Comparison of ENCODE assay signal across 23 mouse cellular contexts in genomic region chr13:13929982-13930381, GRCm38 (mm10).
"Had no signal": no experiment of that assay in that cellular context is flagged by ENCODE, and none has a peak within 500 bp of the region (broad histone marks: within the 10 kb centered on the region; RNA-seq: fewer than 3 reads in every experiment).

No protein-coding gene starts in this region.

- H3K9me3 ChIP-seq: heart, embryonic 13.5 days; heart, embryonic 15.5 days; hindbrain, embryonic 13.5 days; kidney, embryonic 15.5 days; limb, embryonic 13.5 days; limb, embryonic 15.5 days had no signal

- H3K4me2 ChIP-seq: heart, embryonic 11.5 days; heart, embryonic 13.5 days; heart, embryonic 15.5 days; hindbrain, embryonic 13.5 days; kidney, embryonic 15.5 days; limb, embryonic 13.5 days; limb, embryonic 15.5 days had no signal

- H3K27ac ChIP-seq: heart, adult 2 months; heart, embryonic 13.5 days; heart, embryonic 15.5 days; hindbrain, embryonic 13.5 days; hindbrain, postnatal 0 days; kidney, embryonic 15.5 days; kidney, postnatal 0 days; layer of hippocampus, adult 2 months; limb, embryonic 13.5 days; limb, embryonic 15.5 days had no signal

- ATAC-seq: hindbrain, postnatal 0 days; intestine, embryonic 16.5 days had no signal

- H3K4me3 ChIP-seq: heart, adult 2 months; heart, embryonic 13.5 days; heart, embryonic 15.5 days; hindbrain, embryonic 13.5 days; kidney, embryonic 15.5 days; layer of hippocampus, adult 2 months; limb, embryonic 13.5 days; limb, embryonic 15.5 days had no signal

- H3K9ac ChIP-seq: heart, embryonic 13.5 days; heart, embryonic 15.5 days; hindbrain, embryonic 13.5 days; kidney, embryonic 15.5 days; limb, embryonic 13.5 days; limb, embryonic 15.5 days had no signal

- DNase-seq: gastrocnemius, postnatal 14 days; gastrocnemius, postnatal 36 days; heart, adult 11 months; heart, adult 2 months; heart, postnatal 14 days; heart, postnatal 36 days; kidney, adult 11 months; kidney, adult 2 months; kidney, adult 9 months; kidney, postnatal 14 days; kidney, postnatal 4 days; left cerebral cortex, postnatal 4 days had no signal

- H3K36me3 ChIP-seq: heart, embryonic 13.5 days; heart, embryonic 15.5 days; hindbrain, embryonic 13.5 days; kidney, embryonic 15.5 days; limb, embryonic 13.5 days; limb, embryonic 15.5 days had no signal

- H3K27me3 ChIP-seq: heart, embryonic 13.5 days; heart, embryonic 15.5 days; hindbrain, embryonic 13.5 days; kidney, embryonic 15.5 days; limb, embryonic 13.5 days; limb, embryonic 15.5 days had no signal

- H3K4me1 ChIP-seq: heart, embryonic 13.5 days; heart, embryonic 15.5 days; hindbrain, embryonic 13.5 days; kidney, embryonic 15.5 days; limb, embryonic 13.5 days; limb, embryonic 15.5 days had no signal
